Mouse (Mus musculus) liver, adult 2 months (tissue): Measurements from ENCODE around the gene Tmem179b. TPM values are rescaled to one million over a fixed set of nuclear protein-coding genes. Genes with fewer than 3 reads are reported as not detected.
A peak's percentile ranks its signal among the peaks of the same experiment; 100 is the strongest.

Experiments
- DNase-seq: peaks from one replicate; pipeline ENCODE4 v3.0.0-alpha.2; 2011; ENCODE audit warnings: low read depth, low spot score; ENCODE audit errors: extremely low read depth
- H3K27ac ChIP-seq: fragments of 200-500 bp; replicated peaks from 2 replicates; pipeline ENCODE4 v1.5.1; 2012; ENCODE audit warnings: low read depth, mild to moderate bottlenecking, control low read depth, inconsistent platforms, low read length; ENCODE audit not compliant: insufficient read depth
- H3K27me3 ChIP-seq: fragments of 200-500 bp; 2 replicates; pipeline ENCODE4 v1.6.1; 2012; ENCODE audit warnings: mild to moderate bottlenecking, moderate library complexity, low read length, inconsistent platforms; ENCODE audit not compliant: control insufficient read depth, insufficient read depth
- H3K36me3 ChIP-seq: fragments of 200-500 bp; 2 replicates; pipeline ENCODE4 v1.6.1; 2012; ENCODE audit warnings: low read length, inconsistent platforms; ENCODE audit not compliant: control insufficient read depth, insufficient read depth
- H3K4me1 ChIP-seq: fragments of 200-500 bp; 2 replicates; pipeline ENCODE4 v1.6.1; 2011; ENCODE audit warnings: low read length; ENCODE audit not compliant: control insufficient read depth, insufficient read depth
- H3K4me3 ChIP-seq: fragments of 200-500 bp; 2 replicates; pipeline ENCODE4 v1.5.1; 2011; ENCODE audit warnings: low read depth, mild to moderate bottlenecking, control low read depth, low read length, moderate library complexity; ENCODE audit not compliant: insufficient read depth
- H3K79me2 ChIP-seq: fragments of 200-500 bp; 2 replicates; pipeline ENCODE4 v1.6.1; 2012; ENCODE audit warnings: inconsistent platforms, mild to moderate bottlenecking, low read length, moderate library complexity; ENCODE audit not compliant: control insufficient read depth, insufficient read depth
- H3K9ac ChIP-seq: fragments of 200-500 bp; 2 replicates; pipeline ENCODE4 v1.6.1; 2012; ENCODE audit warnings: low read depth, mild to moderate bottlenecking, control low read depth, inconsistent platforms, low read length
- CTCF ChIP-seq: fragments of 200-500 bp; IDR thresholded peaks from 2 replicates; pipeline ENCODE4 v1.5.1; 2011; ENCODE audit warnings: low read depth, low read length, control low read depth
- POLR2A ChIP-seq: fragments of 200-500 bp; IDR thresholded peaks from 2 replicates; pipeline ENCODE4 v1.6.1; 2011; ENCODE audit warnings: low read length, control low read depth; ENCODE audit not compliant: insufficient read depth; ENCODE audit errors: extremely low read depth
- WGBS: fragments of 180-500 bp; shearing (Covaris S2); methylation state at CpG from one replicate; pipeline ENCODE4 v1.1.7; 2018; 5-methylcytosine and 5-hydroxymethylcytosine counted together
- polyA plus RNA-seq: library from polyadenylated mRNA; depleted of rRNA; stranded (reverse); fragments of >200 nt; gene quantifications from 2 replicates; pipeline ENCODE4 v1.2.3, GENCODE M21; 2012
- total RNA-seq: library from RNA; depleted of rRNA; stranded (reverse); fragments of >200 nt; gene quantifications from 2 replicates; pipeline ENCODE4 v1.2.3, GENCODE M21; 2014

The Tmem179b gene
- total and polyA plus RNA-seq, 2 experiments, result 28.4 to 85.1 TPM

DNA sequence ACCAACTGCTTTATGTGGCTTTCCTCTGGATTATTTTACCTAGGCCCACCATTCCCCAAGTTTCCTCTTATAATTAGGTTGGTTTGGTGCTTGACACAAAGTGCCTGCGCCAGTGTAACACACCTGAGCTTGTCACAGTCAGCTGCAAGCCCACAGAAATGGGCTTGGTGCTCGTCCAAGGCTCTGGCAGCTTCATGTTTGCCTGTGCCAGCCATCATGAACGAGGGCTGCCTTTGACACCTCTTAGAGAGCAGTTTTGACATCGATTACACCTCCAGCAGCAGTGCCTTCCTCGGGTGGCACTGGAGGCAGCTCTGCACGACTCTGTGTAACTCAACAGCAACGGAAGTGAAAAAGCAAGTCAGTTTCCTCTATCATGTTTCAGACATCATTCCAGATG lies 15.9 kb upstream of the Tmem179b start:
- H3K27me3 ChIP-seq, result no peaks in the 10 kb centered on the region
- peaks cover 10% of the 10 kb centered on the region; the same call in 1 of the 2 replicates for H3K36me3 ChIP-seq
- no peak for DNase-seq
- whole genome bisulfite sequencing, result 80% methylated on average over 7 of the region's 7 CpGs
- H3K27ac ChIP-seq, result no peak overlapping the region
- H3K4me3 ChIP-seq, result no peak overlapping the region
- peaks cover 3% of the 10 kb centered on the region; the same call in 1 of the 2 replicates for H3K4me1 ChIP-seq
- no peaks in the 10 kb centered on the region for H3K79me2 ChIP-seq
- TF ChIP-seq POLR2A, result no peak
- no peak for TF ChIP-seq CTCF
- no peak overlapping the region for H3K9ac ChIP-seq

DNA sequence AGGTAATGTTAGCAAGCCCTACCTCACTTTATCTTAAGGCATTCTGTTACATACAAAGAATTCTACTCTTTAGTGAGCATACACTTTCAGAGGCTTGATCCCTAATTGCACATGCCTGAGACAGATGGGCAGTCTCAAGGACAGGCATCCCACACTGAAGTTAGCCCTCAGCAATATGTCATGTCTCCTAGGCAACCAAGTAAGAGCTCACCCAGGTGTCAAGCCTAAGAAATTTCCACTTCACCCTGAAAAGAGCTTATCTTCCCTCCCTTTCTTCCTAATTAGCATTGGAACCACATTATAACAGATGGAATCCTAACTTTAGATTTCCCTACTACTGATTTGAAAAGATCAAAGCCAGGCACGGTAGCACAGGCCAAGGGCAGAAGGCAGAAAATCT lies 14.9 kb upstream of the Tmem179b start:
- no peak for DNase-seq
- peaks cover 6% of the 10 kb centered on the region; the same call in 1 of the 2 replicates for H3K36me3 ChIP-seq
- H3K27me3 ChIP-seq, result no peaks in the 10 kb centered on the region
- WGBS, result 63% methylated on average over 1 of the region's 1 CpGs
- no peak overlapping the region for H3K4me3 ChIP-seq
- TF ChIP-seq CTCF, result no peak
- TF ChIP-seq POLR2A, result no peak
- H3K9ac ChIP-seq, result no peak overlapping the region
- H3K79me2 ChIP-seq, result no peaks in the 10 kb centered on the region
- no peak overlapping the region for H3K27ac ChIP-seq
- peaks cover 3% of the 10 kb centered on the region; the same call in 1 of the 2 replicates for H3K4me1 ChIP-seq

DNA sequence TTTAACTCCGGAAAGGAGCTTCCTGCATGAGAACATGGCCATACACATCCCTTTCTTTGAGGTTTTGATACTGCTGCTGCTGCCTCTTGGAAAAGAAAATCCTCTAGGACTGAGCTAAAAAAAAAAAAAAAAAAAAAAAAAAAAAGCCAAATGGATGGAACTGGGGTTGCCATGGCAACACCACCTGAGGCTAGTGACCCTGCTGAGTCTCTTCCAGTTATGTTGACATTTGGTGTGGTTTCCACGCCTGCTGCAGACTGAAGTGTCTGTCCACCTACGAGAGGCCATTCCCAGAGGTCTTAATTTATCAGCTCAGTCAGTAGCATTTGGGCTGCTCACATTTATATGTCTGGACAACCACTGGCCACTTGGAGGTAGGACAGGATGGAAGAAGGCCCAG lies 14.3 kb upstream of the Tmem179b start:
- Histone ChIP-seq H3K4me3 (no peak overlapping the region), H3K27me3 (no peaks in the 10 kb centered on the region), H3K9ac (no peak overlapping the region), H3K36me3 (peaks cover 5% of the 10 kb centered on the region; the same call in 1 of the 2 replicates), H3K27ac (no peak overlapping the region), H3K79me2 (no peaks in the 10 kb centered on the region), H3K4me1 (peaks cover 3% of the 10 kb centered on the region; the same call in 1 of the 2 replicates)
- TF ChIP-seq CTCF (no peak), POLR2A (no peak)
- WGBS, result 34% methylated on average over 3 of the region's 3 CpGs
- no peak for DNase-seq

DNA sequence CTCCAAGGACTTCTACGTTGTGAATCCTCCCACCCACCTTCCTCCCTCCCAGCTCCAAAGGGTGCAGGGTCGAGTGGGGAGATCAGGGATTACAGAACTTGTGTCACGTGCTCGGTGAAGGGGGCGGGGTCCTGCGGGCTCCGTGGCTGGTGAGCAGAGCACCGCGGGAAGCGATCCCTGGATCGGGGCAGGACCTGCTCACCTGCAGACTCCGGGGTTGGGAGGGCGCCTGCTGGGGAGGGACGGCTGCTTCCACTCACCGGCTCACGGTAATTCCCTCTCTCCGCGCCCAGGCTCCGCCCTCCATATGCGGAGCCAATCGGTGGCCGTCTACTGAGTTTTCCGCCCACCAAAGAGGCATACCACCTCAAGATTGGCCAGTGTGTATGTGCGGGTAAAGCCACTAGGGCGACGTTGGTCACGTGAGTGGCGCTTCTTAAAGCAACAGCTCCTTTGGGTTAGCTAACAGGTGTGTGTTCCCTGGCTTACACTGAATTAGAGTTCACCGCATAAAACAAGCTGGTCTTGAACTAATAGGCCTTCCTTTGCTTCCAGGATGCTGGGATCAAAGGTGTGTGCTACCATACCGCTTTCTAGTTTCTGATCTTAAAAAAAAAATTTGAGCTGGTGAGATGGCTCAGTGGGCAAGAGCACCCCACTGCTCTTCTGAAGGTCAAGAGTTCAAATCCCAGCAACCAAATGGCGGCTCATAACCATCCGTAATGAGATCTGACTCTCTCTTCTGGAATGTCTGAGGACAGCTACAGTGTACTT lies 11.9 kb upstream of the Tmem179b start, which contains the start of gene Taf6l:
Gene Taf6l (minus strand): TSS at position 410 of the 774 bp plus-strand sequence.
- WGBS, result 2% methylated on average over 32 of the region's 32 CpGs
- Histone ChIP-seq H3K79me2 (no peaks in the 10 kb centered on the region), H3K27ac (peak within 1 kb of the TSS; percentile 51), H3K9ac (peak within 1 kb of the TSS; percentile 76), H3K4me3 (peak within 1 kb of the TSS; percentile 66), H3K4me1 (peaks cover 3% of the 10 kb centered on the region; the same call in 1 of the 2 replicates), H3K36me3 (no peaks in the 10 kb centered on the region), H3K27me3 (no peaks in the 10 kb centered on the region)
- TF ChIP-seq CTCF, result peak; percentile 19; the same call in 1 of the 2 replicates
- TF ChIP-seq POLR2A, result no peak
- DNase-seq, result peak; percentile 97

DNA sequence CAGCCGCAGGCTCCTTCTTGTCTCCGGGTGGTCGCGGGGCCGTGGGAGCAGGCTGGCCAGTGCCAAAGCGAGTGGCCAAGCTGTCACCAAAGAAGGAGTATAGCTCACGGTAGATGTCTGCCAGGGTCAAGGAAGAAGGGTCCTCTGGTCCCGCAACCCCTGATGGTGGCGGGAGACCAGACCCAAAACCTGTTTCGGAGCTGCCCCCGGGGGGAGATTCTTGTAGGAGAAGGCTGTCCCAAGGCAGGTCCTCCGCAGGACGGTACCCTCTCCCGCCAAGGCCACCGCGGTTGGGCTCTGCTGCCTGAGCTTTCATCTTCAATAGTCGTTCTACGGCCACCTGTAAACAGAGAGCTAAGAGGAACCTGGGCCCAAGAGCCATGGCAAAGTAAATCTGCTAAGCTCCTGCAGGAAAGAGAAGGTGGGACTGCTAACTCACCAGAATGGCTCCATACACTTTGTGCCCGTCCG lies 719 bp upstream of the Tmem179b start:
- peaks cover 16% of the 10 kb centered on the region; the same call in 1 of the 2 replicates for H3K79me2 ChIP-seq
- H3K27me3 ChIP-seq, result no peaks in the 10 kb centered on the region
- peak overlapping the region; percentile 98 for H3K4me3 ChIP-seq
- H3K9ac ChIP-seq, result peak overlapping the region; percentile 95
- H3K27ac ChIP-seq, result peak overlapping the region; percentile 91
- TF ChIP-seq CTCF (no peak), POLR2A (no peak)
- no peak for DNase-seq
- 2% methylated on average over 20 of the region's 20 CpGs for WGBS
- peaks cover 4% of the 10 kb centered on the region; the same call in 1 of the 2 replicates for H3K36me3 ChIP-seq
- H3K4me1 ChIP-seq, result peaks cover 20% of the 10 kb centered on the region
